Mouse (Mus musculus) liver, embryonic 14.5 days (tissue): ENCODE results near the gene Tmem184b.

ENCODE experiments used
- CTCF ChIP-seq: IDR thresholded peaks from 2 replicates; pipeline ENCODE4 v1.5.1; 2016; ENCODE audit warnings: antibody characterized with exemption, low read depth, control low read depth
- EP300 ChIP-seq: IDR thresholded peaks from 2 replicates; pipeline ENCODE4 v1.6.1; 2016; ENCODE audit warnings: antibody characterized with exemption, low read depth

DNA sequence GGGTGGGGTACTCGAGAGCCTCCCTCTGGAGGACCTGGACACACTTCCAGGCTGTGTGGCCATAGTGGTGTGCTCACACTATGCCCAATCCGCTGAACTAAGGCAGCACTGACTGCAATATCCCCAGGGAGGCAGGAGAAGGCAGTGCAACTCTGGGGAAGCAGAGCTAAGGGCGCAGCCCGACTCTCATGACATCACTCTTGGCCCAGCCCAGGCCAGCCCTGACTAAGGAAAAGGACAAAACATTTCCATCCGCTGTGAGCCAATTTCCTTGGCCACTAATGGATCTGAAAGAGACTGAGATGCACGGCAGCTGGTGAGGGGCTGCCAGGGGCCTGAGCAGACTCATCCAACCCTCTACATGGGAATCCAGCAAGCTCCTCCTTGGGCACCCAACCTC, 25.7 kb downstream of the Tmem184b start:
- TF ChIP-seq CTCF (no peak), EP300 (no peak)
